Mouse (Mus musculus): ENCODE measurements around the gene Syp. TPM values are rescaled to one million over a fixed set of nuclear protein-coding genes. Genes with fewer than 3 reads are reported as not detected.

Syp gene
- 14.3 TPM for polyA plus RNA-seq (2017; shearing (Covaris generic))

GRCm38 (mm10) chrX:7638401-7639091, at the start of gene Syp:
Syp (plus strand) TSS chrX:7638471.

GRCm38 (mm10) chrX:7604879-7605574, 33.2 kb upstream of the Syp start, which contains the start of gene Ccdc22:
Ccdc22 (minus strand) TSS chrX:7605517.

GRCm38 (mm10) chrX:7606783-7607182, 31.5 kb upstream of the Syp start, which contains the start of gene Cacna1f:
Cacna1f (plus strand) TSS chrX:7607083.

GRCm38 (mm10) chrX:7657221-7657639, 19.0 kb downstream of the Syp start, which contains the start of gene Prickle3:
Prickle3 (plus strand) TSS chrX:7657260.

GRCm38 (mm10) chrX:7670921-7671623, 32.8 kb downstream of the Syp start, which contains the start of gene Plp2:
Plp2 (minus strand) TSS chrX:7671390.

GRCm38 (mm10) chrX:7680864-7681263, 42.6 kb downstream of the Syp start, which contains the start of gene Magix:
Magix (minus strand) TSS chrX:7681251.

GRCm38 (mm10) chrX:7696954-7697381, 58.7 kb downstream of the Syp start, which contains the start of gene Gpkow:
Gpkow (plus strand) TSS chrX:7697131.

Other genes with a start within 250 kb of the Syp start
- gene Foxp3, start 64.8 kb upstream of the Syp start, polyA plus RNA-seq (2017; shearing (Covaris generic)), result 110 TPM
- 5.9 TPM for gene Ppp1r3f, start 64.2 kb upstream of the Syp start, polyA plus RNA-seq (2017; shearing (Covaris generic))
- gene Ccdc22, start 33.0 kb upstream of the Syp start, polyA plus RNA-seq (2017; shearing (Covaris generic)), result 36.4 TPM
- not detected for gene Cacna1f, start 31.4 kb upstream of the Syp start, polyA plus RNA-seq (2017; shearing (Covaris generic))
- 37.0 TPM for gene Prickle3, start 18.8 kb downstream of the Syp start, polyA plus RNA-seq (2017; shearing (Covaris generic))
- gene Plp2, start 32.9 kb downstream of the Syp start, polyA plus RNA-seq (2017; shearing (Covaris generic)), result 120 TPM
- not detected for gene Magix, start 42.8 kb downstream of the Syp start, polyA plus RNA-seq (2017; shearing (Covaris generic))
- 78.4 TPM for gene Gpkow, start 58.7 kb downstream of the Syp start, polyA plus RNA-seq (2017; shearing (Covaris generic))
- 81.1 TPM for gene Wdr45, start 75.9 kb downstream of the Syp start, polyA plus RNA-seq (2017; shearing (Covaris generic))
- 1.1 TPM for gene Gm45208, start 83.8 kb downstream of the Syp start, polyA plus RNA-seq (2017; shearing (Covaris generic))
- gene Praf2, start 90.0 kb downstream of the Syp start, polyA plus RNA-seq (2017; shearing (Covaris generic)), result 37.5 TPM
- gene Ccdc120, start 112.4 kb downstream of the Syp start, polyA plus RNA-seq (2017; shearing (Covaris generic)), result 0.45 TPM
- gene Tfe3, start 124.1 kb downstream of the Syp start, polyA plus RNA-seq (2017; shearing (Covaris generic)), result 43.5 TPM
- gene Gripap1, start 151.3 kb downstream of the Syp start, polyA plus RNA-seq (2017; shearing (Covaris generic)), result 122 TPM
- 1.3 TPM for gene Kcnd1, start 183.8 kb downstream of the Syp start, polyA plus RNA-seq (2017; shearing (Covaris generic))
- 16.1 TPM for gene Otud5, start 202.9 kb downstream of the Syp start, polyA plus RNA-seq (2017; shearing (Covaris generic))
- gene Pim2, start 239.8 kb downstream of the Syp start, polyA plus RNA-seq (2017; shearing (Covaris generic)), result 61.9 TPM
- 45.5 TPM for gene Slc35a2, start 245.6 kb downstream of the Syp start, polyA plus RNA-seq (2017; shearing (Covaris generic))

Data from CD4-positive, CD25-positive, alpha-beta regulatory T cell, adult 9 weeks (primary cell).